Mouse (Mus musculus): ENCODE measurements at regions not wholly inside any gene's neighbourhood (a gene's known extent, or its start where the extent isn't known, plus 50 kb on each side); places are given as distances from the start of the nearest gene placed in this dataset.

DNA sequence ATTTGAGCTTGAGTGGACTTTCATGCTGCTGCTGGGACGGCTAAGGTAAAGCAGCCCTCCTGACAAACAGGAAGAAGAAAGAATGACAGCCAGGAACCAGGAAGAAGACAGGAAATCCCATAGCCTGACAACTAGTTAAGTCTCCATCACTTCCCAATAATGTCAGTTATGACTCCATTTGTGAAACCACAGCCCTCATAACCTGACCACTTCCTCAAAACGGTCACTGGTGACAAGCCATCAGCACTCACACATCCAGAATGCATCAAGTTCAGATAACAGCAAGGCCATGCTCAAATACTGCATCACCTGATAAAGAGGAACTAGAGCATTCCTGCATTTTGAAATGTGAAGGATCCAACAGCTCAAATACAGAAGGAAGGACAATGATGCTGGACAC lies 288.3 kb downstream of the Zfp706 start:
- DNase-seq (ENCODE audit: low spot score): no peak

DNA sequence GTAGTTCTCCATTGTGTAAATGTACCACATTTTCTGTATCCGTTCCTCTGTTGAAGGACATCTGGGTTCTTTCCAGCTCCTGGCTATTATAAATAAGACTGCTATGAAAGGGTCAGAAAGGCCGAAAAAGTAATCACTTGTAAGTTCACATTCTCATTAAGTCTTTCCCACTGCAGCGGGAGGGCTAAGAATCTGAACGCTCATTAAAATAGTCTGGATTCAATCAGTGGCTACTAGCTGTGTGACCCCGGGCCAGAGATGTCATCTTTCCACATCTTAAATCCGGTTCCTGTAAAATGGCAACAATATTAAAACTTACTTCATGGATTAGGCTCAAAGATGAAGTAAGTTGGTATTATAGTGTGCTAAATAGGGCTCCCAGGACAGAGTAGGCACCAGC lies 289.7 kb downstream of the Zfp706 start:
- no peak for DNase-seq (ENCODE audit: low spot score)

DNA sequence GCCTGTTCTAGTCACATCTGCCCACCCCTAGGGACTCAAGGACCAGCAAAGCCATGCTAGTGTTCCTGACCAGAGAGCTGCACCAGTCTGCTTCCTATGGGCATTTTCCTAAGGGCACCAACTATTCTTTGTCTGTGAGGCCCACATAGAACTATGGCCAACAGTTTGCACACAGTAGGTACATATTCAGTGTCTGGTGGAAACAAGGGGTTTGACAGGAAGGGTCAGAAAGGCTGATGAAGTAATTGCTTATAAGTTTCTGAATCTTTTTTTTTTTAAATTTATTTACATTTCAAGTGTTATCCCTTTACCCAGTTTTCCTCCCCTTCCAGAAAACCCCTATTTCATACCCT lies 290.9 kb downstream of the Zfp706 start:
- DNase-seq (ENCODE audit: low spot score): no peak

DNA sequence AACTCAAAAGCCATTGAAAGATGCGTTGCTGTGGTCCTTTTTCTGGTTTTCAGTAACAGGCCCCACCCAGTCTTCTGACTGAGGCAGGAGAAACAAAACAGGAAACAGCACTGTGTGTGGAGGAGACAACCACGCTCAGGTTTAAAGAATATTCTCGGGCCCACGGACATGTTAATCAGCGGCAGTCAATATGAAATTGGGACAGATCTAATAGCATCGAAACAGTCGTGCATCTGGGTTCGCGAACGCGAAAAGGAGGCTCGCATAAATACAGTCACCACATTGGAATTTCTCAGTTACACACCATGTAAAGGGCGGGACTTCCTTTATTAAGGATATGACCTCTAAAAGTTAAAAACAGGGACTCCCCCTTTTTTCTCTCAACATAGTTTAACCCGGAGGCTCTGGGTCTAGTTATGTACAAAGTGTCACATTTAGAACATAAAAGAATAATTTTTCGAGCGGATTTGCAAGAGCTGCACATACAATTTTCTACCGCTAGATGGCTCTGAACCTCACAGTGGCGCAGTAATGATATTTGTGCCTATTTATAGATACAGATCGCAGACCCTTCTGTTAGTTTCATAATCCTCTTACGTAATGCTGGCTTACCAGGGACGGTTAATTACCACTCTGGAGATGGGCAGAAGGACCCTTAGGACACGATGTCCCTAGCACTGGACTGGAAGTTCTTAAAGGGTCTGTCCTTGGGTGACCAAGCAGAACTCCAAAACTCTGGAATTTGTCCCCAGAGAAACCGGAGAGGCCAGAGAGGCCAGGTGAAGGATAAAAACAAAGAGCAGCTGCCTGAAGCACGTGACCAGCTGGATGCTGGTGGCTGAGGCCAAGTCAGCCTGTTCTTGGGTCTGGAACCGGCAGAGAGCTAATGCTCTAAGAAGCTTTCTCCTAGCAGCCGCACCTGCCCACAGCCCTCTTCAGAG lies 291.6 kb downstream of the Zfp706 start:
- peak; percentile 49 for DNase-seq (ENCODE audit: low spot score)

DNA sequence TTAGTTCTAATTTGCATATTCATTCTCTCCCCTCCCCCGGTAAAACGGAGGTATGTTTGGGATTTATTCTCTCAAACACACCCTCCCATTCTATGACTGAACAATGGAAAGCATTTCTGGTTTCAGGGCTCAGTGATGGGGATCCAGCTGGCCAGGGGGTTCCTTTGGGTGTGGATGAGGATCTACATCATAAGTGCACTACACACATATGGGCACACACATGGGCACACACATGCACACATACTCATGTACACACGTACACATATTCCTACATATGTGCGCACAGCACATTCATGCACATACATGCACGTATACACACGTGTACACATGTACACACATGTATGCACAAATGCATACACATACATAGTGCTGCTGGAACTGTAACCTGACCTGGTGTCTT lies 292.4 kb downstream of the Zfp706 start:
- DNase-seq (ENCODE audit: low spot score): no peak

DNA sequence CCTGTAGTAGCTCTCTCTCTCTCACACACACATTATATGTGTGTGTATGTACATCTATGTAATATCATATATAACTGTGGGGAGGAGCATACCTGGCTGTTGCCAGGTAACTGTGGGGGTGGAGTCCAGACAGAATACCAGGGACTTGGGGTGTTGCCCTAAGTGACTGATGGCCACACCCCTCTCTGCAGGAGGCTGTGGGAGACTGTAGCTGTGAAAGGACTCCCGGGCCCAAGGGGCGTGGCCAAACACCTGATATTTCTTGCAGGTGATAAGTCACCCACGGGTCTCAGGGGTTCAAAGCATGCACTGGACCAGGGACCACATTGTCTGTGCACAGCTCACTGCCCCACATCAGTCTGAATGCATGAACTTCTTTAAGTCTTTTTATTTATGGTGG lies 297.8 kb downstream of the Zfp706 start:
- DNase-seq (ENCODE audit: low spot score): no peak

DNA sequence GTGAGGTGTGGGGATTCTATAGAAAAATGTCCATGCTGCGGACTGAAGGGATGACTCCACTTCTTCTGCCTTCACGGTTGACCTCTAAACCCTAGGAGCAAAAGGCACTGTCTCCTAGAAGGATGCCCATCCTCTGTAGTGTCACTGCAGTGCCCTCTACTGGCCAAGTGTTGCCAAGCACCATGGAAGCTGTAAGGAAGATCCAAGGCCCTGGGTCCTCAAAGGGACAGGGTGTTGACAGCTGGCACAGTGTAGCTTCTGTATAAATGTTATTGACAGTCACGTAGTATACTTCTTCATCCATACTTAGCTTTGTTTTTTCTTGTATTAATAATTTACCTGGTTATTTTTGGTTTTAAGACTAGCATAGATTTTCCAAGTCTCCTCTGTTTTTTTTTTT lies 299.1 kb downstream of the Zfp706 start:
- peak; percentile 73 for DNase-seq (ENCODE audit: low spot score)

DNA sequence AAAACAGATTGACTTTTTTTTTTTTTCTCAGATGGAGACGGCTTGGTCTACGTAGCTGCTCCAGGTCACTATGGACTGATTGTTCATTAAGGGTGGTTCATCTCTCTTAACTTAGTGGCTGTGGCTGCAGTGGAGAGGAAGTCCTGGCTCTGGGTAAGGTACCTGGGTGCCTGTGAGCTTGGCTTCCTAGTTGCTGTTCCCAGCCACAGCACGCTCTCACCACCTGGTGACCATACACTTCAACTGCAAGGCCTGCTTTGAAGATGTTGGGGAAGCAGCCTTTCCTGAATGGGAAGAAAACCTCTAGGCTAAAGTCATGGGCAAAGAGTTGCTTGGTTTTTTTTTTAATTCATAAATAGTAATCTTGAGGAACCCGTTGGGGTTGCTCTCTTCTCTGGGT lies 301.6 kb downstream of the Zfp706 start:
- DNase-seq (ENCODE audit: low spot score): peak; percentile 57

DNA sequence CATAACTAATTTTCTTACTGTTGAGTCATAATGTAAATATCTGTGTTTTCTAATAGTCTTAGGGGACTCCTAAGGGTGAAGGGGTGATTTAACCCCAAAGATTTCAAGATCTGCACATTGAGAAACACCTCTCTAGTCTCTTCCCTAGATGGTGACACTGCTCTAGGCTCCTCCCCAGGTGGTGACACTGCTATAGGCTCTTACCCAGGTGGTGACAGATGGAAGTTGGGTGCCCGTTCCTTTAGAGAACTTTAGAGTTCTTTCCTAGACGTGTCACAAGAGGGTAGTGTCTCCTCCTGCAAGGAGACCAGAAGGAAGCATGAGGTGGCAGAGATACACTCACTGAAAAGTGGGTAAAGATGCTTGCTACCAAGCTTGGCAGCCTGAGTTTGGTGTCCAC lies 302.2 kb downstream of the Zfp706 start:
- DNase-seq (ENCODE audit: low spot score): no peak

DNA sequence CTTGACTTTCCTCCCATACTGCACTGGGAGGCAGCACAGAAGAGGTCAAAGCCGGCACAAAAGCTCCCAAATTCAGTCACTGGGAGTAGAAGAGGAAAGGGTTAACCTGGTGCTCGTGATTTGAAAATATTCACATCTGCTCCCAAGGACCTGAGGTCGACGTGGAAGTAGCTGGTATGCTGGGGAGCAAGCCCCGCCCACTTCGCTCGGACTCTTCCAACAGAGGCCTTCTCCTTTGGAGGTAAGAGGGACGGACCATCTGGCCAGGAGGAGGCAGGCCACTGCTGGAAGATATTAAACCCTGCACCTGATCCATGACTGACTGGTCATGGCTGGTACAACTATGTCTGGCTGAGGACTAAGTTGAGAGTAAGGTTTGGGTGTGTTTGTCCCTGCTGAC lies 305.7 kb downstream of the Zfp706 start:
- no peak for DNase-seq (ENCODE audit: low spot score)

DNA sequence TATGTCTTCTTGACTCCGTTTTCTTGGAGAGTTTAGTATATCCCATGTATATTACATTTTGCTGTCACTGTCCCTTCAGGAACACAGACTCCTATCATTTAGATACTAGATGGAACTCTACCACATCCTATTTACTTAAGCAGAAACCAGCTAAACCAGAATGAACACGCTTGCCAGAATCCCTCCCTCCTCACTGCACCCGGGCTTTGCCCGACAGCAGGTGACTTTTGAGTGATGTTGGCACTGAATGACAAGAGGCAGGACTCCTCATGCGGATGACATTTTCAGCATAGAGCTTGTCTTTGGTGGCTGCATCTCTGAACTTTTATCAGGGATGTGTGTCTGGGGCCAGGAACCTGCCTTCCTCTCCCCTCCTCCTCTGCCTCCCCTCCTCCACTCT lies 307.4 kb downstream of the Zfp706 start:
- no peak for DNase-seq (ENCODE audit: low spot score)

DNA sequence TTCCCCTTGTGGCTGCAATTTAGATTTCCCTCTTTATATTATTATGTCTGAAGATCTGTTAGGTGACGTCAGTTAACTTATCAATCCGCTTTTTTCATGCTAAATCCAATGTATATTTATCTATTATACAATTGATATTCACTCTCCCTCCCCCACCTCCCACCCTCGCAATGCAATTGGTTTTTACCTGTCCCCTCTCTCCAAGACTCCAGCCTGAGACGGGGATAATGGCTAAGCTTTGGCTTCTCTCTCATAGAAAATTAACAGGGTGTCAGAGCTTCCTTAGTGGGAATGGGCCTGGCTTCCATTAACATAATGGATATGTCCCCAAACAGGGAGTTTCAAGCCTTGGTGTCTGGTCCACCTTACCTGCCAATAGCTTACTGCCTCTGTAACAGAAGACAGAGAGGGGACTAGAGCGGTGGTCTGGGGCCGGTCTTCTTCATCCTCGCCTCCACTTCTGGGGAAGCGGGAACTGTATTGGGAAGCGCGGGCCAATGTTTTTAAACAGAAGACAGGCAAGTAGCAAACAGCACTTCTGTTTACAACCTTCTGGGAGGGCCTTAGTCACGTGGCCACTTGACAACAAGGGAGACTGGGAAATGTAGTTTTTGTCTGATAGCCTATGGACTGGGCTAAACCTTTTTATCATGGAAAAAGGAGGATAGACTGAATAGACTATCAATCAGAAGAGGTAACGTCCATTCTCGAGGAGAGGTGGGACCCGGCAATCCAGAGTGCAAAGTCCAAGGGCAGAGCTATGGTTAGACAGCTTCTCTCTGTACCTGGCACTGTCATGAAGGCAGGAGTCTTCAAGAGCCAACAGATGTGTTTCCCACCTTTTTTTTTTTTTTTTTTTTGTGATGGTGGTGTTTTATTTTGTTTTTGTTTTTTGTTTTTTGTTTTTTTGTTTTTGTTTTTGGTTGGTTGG lies 312.1 kb downstream of the Zfp706 start:
- peak; percentile 17 for DNase-seq (ENCODE audit: low spot score)

DNA sequence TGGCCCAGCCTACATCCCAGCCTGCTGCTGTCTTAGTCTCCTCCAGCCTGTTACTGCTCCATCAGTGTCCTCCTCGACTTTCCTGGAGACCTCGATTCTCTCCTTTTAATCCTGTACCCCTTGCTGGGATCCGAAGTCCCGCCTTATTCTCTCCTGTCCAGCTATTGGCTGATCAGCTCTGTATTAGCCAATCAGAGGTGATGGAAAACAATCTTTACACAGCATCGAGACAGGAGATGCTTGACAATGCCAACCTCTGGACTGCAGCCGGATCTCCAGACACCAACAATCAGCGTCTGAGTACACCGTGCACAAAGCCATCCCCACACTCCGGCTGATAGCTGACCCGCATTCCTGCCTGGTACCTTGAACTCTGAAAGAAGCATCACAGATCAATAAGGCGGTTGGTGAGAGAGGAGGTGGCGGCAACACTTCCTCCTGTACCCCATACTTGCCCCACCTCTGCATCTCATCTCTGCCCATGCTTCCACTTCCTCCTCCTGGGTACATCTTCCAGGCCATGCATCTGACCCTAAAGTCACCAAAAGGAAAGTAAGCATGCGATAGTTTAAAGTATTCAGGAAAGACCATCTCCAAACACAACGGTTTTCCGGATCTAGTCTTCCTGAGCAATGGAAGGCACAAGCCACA lies 316.4 kb downstream of the Zfp706 start:
- no peak for DNase-seq (ENCODE audit: low spot score)

DNA sequence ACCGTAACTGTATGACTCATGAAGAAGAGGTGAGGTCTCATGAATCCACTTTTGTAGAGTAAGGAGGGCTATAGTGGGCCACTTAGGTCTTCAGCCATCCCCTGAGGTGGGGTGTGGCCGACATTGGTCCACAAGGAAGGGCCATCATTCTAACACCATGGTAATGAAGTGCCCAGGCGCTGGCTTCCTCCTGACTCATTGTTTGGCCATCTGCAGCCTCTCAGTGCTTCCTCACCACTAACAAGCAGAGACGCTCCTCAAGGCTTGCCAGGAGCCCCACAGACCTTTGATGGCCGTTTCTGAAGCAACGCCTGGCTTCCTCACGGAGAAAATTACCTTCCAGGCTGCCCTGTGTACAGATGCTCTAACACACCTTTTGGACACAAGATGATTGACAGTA lies 317.7 kb downstream of the Zfp706 start:
- no peak for DNase-seq (ENCODE audit: low spot score)

DNA sequence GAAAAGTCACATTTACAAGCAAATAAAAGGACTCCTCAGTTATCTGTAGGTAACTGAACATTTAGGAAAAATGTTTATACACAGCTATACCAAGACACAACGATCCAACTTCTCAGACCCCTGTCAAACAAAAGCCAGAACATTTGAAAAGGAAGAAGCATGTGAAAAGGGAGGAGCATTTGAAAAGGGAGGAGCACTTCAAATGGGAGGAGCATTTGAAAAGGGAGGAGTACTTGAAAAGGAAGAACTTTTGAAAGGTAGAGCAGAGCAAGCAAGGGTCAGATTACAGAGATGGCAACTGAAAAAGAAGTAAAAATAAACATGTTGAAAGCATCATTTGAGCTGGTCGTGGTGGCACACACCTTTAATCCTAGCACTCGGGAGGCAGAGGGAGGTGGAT lies 318.3 kb downstream of the Zfp706 start:
- DNase-seq (ENCODE audit: low spot score): no peak

DNA sequence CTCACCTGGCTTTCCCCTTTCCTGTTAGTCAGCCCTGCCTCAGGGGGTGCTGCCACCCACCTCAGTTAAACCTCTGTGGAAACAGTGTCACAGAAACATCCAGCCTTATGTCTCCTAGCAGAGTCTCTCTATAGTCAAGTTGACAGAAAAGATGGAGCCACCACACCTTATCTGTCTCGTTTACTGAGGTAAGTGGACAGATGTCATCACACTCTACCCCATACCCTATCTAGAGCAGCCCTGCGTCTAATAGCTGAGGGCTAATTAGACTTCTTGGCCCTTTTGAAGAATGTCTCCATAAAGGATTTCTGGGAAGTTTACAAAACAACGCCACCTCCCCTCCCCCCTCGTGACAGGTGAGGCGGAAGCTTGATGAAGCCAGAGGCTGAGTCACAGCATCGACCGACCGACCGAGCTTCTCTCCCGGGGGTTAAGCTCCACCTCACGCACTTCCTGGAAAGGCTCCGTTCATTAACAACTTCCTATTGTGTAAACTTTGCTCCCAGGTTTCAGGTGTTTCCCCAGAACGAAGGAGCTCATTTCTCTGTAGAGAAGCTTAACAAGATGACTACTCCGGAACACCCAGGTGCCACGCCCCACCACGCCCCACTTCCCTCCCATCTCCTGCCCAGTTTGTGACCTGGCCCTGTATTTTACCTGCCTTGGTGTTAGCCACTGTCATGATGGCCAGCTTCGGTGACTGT lies 319.4 kb downstream of the Zfp706 start:
- DNase-seq (ENCODE audit: low spot score): no peak

DNA sequence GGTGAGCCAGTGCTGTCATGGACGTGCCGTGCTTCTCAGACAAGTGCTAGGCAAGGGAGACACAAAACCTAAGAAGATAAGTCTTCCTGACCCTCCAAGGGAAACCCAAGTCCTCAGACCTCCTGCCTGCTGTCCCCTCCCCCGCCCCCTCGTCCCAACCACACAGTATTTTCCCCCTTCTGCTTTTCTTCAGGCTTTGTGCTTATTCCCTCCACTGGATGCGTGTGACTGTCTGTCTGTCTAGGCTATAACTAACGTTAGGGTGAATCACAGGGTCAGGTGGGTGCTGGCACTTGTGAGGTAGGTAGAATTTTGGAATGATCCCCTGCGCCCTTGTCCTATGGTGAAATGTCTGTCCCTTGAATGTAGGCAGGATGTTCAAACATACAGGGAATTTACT lies 322.9 kb downstream of the Zfp706 start:
- no peak for DNase-seq (ENCODE audit: low spot score)

DNA sequence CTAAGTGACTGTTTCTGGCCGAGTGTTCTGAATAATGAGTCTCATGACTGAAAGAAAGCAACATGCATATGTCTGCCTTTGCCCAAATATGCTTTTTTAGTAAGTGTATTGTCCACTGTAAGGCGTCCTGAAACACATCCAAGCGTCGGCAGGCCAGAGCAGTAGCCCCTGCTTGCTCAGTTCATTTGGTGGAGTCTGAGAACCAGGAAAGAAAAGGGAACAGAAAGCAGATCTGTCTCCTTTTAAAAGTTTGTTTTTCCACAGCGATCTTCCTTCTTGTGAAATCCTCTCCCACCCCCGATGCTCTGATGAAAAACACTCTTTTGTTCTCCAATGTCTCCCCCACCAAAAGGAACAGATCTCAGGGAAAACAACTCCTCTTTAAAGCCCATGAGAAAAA lies 324.7 kb downstream of the Zfp706 start:
- no peak for DNase-seq (ENCODE audit: low spot score)

DNA sequence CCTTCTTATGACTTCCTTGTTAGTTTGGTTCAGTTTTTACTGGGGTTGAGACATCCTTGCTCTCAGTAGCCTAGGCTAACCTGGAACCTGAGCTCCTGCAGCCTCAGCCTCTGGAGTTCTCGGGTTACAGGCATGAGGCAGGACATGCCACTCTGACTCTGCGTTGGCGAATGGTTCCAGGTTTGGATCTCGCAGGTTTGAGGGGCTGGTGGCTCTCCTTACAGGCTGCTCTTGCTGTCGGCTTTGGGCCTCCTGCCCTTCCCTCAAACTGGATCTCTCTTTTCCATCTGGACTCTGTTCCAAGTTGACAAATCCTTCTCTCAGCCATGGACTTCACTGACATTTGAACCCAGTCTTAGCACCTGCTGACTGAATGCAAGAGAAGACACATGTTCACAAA lies 325.4 kb downstream of the Zfp706 start:
- DNase-seq (ENCODE audit: low spot score): no peak

DNA sequence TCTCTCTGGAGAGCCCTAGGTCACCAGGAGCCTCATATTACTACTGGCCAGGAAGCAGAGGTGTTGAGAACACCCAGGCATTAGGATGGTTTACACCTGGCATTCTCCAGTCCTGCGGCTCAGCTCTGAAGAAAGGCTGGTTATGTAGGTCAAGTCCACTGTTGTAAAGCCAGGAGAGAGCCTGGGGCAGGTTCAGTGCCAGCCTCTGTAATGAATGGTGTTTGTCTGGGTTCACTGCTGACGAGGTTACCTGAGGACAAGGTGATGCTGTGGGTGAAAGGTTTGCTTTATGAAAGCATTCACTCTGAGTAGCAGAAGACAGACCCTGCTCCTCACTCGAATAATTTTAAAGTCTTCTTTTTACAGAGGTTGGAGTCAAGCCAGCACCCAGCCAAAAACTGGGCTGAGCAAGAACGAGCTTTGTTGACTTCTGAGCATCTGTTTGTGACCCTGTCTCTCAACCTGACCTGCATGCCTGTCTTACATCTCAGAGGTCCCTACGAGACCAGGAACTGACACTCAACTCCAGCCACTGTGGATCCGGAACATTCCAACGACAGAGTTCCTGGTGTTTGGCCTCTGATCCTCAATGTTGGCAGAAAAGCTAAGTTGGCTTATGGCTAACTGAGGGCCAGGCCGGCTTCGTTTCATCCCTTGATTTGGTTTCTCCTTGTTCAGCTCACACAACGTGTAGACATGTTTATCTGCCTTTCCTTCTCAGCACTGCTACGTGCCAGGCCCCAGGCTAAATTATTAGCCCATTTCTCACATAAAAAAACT lies 327.0 kb downstream of the Zfp706 start:
- DNase-seq (ENCODE audit: low spot score): no peak

DNA sequence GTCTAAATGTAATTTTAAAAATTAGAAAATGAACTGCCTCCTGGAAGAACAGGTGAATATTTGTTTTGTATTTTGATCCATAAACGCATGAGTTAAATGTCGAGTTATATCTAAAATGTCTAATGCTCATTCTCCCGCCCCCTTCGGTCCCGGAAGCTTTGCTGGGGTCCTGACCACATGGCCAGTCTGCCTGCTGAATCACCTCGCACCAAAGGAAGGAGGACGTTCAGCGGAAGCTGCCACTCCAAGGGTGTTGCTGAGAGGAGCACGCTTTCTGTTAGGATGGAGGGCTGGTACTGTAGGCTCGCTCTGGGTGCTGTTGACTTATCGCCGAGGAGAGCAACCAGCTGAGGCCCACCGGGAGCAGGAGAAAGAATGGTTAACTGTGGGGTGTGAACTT lies 328.0 kb downstream of the Zfp706 start:
- DNase-seq (ENCODE audit: low spot score): no peak

Data from ovary, postnatal 36 days (tissue).